In the genomic region with DNA sequence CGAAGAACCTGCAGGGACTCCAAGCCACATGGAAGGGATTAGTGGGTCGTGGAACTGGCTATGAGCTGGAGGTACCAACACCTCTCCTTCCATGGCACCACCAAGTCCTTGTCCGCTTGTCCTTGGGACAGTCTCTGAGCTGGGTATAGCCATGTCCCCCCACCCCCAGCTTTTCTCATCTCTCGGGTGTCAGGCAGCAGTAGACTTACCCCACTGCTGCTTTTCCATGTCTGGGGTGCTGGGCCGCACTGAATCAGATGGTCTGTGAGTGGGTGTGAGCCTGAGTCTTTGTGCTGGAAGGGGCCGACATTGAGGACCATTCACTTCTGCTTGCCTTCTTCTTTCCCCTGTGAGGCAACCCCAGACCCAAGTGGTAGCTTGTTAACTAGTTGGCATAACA, we compare ENCODE assay signal across 13 mouse cellular contexts. TPM values are rescaled to one million over a fixed set of nuclear protein-coding genes. Genes with fewer than 3 reads are reported as not detected.
DNase-seq lines count a peak whose midpoint lies in the region; ATAC-seq lines count a peak whose summit lies in the region.
"Had no signal": no experiment of that assay in that cellular context is flagged by ENCODE, and none has a peak within 500 bp of the region (broad histone marks: within the 10 kb centered on the region; RNA-seq: fewer than 3 reads in every experiment).

No protein-coding gene starts in this region.

- peaks cover 3% of the 10 kb centered on the region; the same call in 1 of the 2 replicates for H3K27me3 ChIP-seq in hindbrain, embryonic 11.5 days (ENCODE audit: control insufficient read depth, insufficient read depth, low read length)
- H3K27me3 ChIP-seq in midbrain, embryonic 14.5 days (ENCODE audit: control insufficient read depth, insufficient read depth, low read length), result no peaks in the 10 kb centered on the region

- WGBS in hindbrain, embryonic 11.5 days, result 67% methylated on average over 6 of the region's 6 CpGs
- WGBS in midbrain, embryonic 14.5 days, result 75% methylated on average over 6 of the region's 6 CpGs

- no peaks in the 10 kb centered on the region for H3K4me1 ChIP-seq in hindbrain, embryonic 11.5 days (replicated peaks; ENCODE audit: control insufficient read depth, insufficient read depth, low read length)
- peaks cover 44% of the 10 kb centered on the region for H3K4me1 ChIP-seq in midbrain, embryonic 14.5 days (ENCODE audit: control insufficient read depth, insufficient read depth, low read length)
- H3K4me1 ChIP-seq: liver, embryonic 12.5 days had no signal

- no peak overlapping the region for H3K27ac ChIP-seq in hindbrain, embryonic 11.5 days (ENCODE audit: low read depth, low read length)
- no peak overlapping the region for H3K27ac ChIP-seq in midbrain, embryonic 14.5 days (replicated peaks; ENCODE audit: low read depth, low read length)
- H3K27ac ChIP-seq: liver, embryonic 12.5 days had no signal

- peak overlapping the region; percentile 77 for H3K4me3 ChIP-seq in hindbrain, embryonic 11.5 days (ENCODE audit: low read depth, low read length)
- peak overlapping the region; percentile 90 for H3K4me3 ChIP-seq in midbrain, embryonic 14.5 days (replicated peaks; ENCODE audit: low read depth, low read length)
- H3K4me3 ChIP-seq: liver, embryonic 12.5 days had no signal

- H3K9me3 ChIP-seq in hindbrain, embryonic 11.5 days (ENCODE audit: control insufficient read depth, low read length), result no peaks in the 10 kb centered on the region
- H3K9me3 ChIP-seq in midbrain, embryonic 14.5 days (ENCODE audit: control insufficient read depth, low read length), result no peaks in the 10 kb centered on the region
- H3K9me3 ChIP-seq: liver, embryonic 12.5 days had no signal

- no peak for DNase-seq in frontal cortex, postnatal 25 days (ENCODE audit: low spot score in 2 of 2)
- peak; percentile 38 for DNase-seq in cerebellum, adult 9-11 months
- DNase-seq in hindbrain, embryonic 11.5 days (ENCODE audit: low spot score), result no peak
- no peak for DNase-seq in midbrain, embryonic 14.5 days
- DNase-seq in kidney, adult 9 months, result no peak
- no peak for DNase-seq in heart, adult 8-10 months (ENCODE audit: low spot score)
- DNase-seq: adrenal gland, postnatal 14 days; heart, postnatal 14 days; kidney, postnatal 36 days; lung, postnatal 36 days had no signal

- H3K9ac ChIP-seq in hindbrain, embryonic 11.5 days (ENCODE audit: low read depth, low read length), result peak overlapping the region; percentile 36; the same call in 1 of the 2 replicates
- H3K9ac ChIP-seq in midbrain, embryonic 14.5 days (replicated peaks; ENCODE audit: low read length), result no peak overlapping the region; the same call in 1 of the 2 replicates
- H3K9ac ChIP-seq: liver, embryonic 12.5 days had no signal

- H3K36me3 ChIP-seq in hindbrain, embryonic 11.5 days (ENCODE audit: control insufficient read depth, insufficient read depth, low read length), result no peaks in the 10 kb centered on the region
- H3K36me3 ChIP-seq in midbrain, embryonic 14.5 days (ENCODE audit: control insufficient read depth, insufficient read depth, low read length), result no peaks in the 10 kb centered on the region
- H3K36me3 ChIP-seq: liver, embryonic 12.5 days had no signal

- peak overlapping the region; percentile 58 for H3K4me2 ChIP-seq in hindbrain, embryonic 11.5 days (replicated peaks; ENCODE audit: low read depth, low read length)
- peak overlapping the region; percentile 69 for H3K4me2 ChIP-seq in midbrain, embryonic 14.5 days (ENCODE audit: low read length)
- H3K4me2 ChIP-seq: liver, embryonic 12.5 days had no signal

- peak; percentile 5; the same call in 1 of the 2 replicates for ATAC-seq in frontal cortex, adult (ENCODE audit: low TSS enrichment)
- ATAC-seq in hindbrain, embryonic 11.5 days (ENCODE audit: low FRiP score), result no peak
- no peak for ATAC-seq in midbrain, embryonic 14.5 days (ENCODE audit: low FRiP score, low TSS enrichment)
- no peak for ATAC-seq in activated CD4-positive, CD25-positive, alpha-beta regulatory T cell, adult 4 months
- ATAC-seq: liver, embryonic 12.5 days had no signal

RNA-seq across cellular contexts. Expression of a gene that starts 2.1 kb away (rescaled TPM):
- polyA plus RNA-seq in hindbrain, embryonic 11.5 days (2014; fragmentation: Nextera tagmentation; extraction: Ambion mirVana), result 67.0 and 76.6 TPM in 2 replicates
- polyA plus RNA-seq in midbrain, embryonic 14.5 days (2014; fragmentation: Nextera tagmentation; extraction: Ambion mirVana), result 181 and 184 TPM in 2 replicates
- 1 to 10 TPM; 1.1 to 1.9 (median 1.4) TPM for total RNA-seq in heart, adult 8-10 months (2022)
- not detected for polyA plus RNA-seq in activated CD4-positive, CD25-positive, alpha-beta regulatory T cell, adult 4 months (2017; shearing (Covaris generic))

Comparison
In these comparisons a context has a peak if more than half of its experiments do, and no peak if none do; other contexts are left out.
1. RNA of a gene that starts 2.1 kb away (polyA plus RNA-seq): 181 to 184 TPM in midbrain, embryonic 14.5 days and 67.0 to 76.6 TPM in hindbrain, embryonic 11.5 days; not detected in activated CD4-positive, CD25-positive, alpha-beta regulatory T cell, adult 4 months; every median in the first group is over 10 times any median in the second.